Mouse (Mus musculus) lung, postnatal 0 days (tissue): ENCODE data around the gene Tmem200a. TPM values are rescaled to one million over a fixed set of nuclear protein-coding genes. Genes with fewer than 3 reads are reported as not detected.

Source experiments
- ATAC-seq: fragments of 200-750 bp; cut with Nextera tagmentation; 2 replicates; pipeline ENCODE4 v1.8.0; 2017; ENCODE audit warnings: moderate library complexity
- DNase-seq: peaks from one replicate; pipeline ENCODE4 v3.0.0-alpha.2; 2016; ENCODE audit warnings: low spot score
- H3K27ac ChIP-seq: fragments of 300-500 bp; sonication (generic); 2 replicates; pipeline ENCODE4 v1.5.1; 2014; ENCODE audit warnings: antibody characterized with exemption, mild to moderate bottlenecking, low read length, mixed read lengths
- H3K27me3 ChIP-seq: fragments of 300-500 bp; sonication (generic); replicated peaks from 2 replicates; pipeline ENCODE4 v1.6.1; 2014; ENCODE audit warnings: low read length, mixed read lengths; ENCODE audit not compliant: insufficient read depth
- H3K36me3 ChIP-seq: fragments of 300-500 bp; sonication (generic); 2 replicates; pipeline ENCODE4 v1.6.1; 2014; ENCODE audit warnings: low read length, mixed read lengths; ENCODE audit not compliant: insufficient read depth
- H3K4me1 ChIP-seq: fragments of 300-500 bp; sonication (generic); 2 replicates; pipeline ENCODE4 v1.6.1; 2014; ENCODE audit warnings: antibody characterized with exemption, low read depth, low read length, mixed read lengths; ENCODE audit not compliant: insufficient read depth
- H3K4me2 ChIP-seq: fragments of 300-500 bp; sonication (generic); replicated peaks from 2 replicates; pipeline ENCODE4 v1.6.1; 2014; ENCODE audit warnings: low read depth, mild to moderate bottlenecking, low read length, moderate library complexity, mixed read lengths
- H3K4me3 ChIP-seq: fragments of 300-500 bp; sonication (generic); 2 replicates; pipeline ENCODE4 v1.5.1; 2014; ENCODE audit warnings: low read depth, low read length
- H3K9ac ChIP-seq: fragments of 300-500 bp; sonication (generic); replicated peaks from 2 replicates; pipeline ENCODE4 v1.6.1; 2014; ENCODE audit warnings: low read depth, mild to moderate bottlenecking
- H3K9me3 ChIP-seq: fragments of 300-500 bp; sonication (generic); 2 replicates; pipeline ENCODE4 v1.6.1; 2016; ENCODE audit warnings: low read length, mixed read lengths
- CTCF ChIP-seq: IDR thresholded peaks from 2 replicates; pipeline ENCODE4 v1.5.1; 2016; ENCODE audit warnings: antibody characterized with exemption, mild to moderate bottlenecking
- EP300 ChIP-seq: IDR thresholded peaks from 2 replicates; pipeline ENCODE4 v1.6.1; 2016; ENCODE audit warnings: antibody characterized with exemption, mild to moderate bottlenecking, control low read depth
- WGBS: fragments of 180-500 bp; shearing (Covaris S2); extraction: QIAGEN DNeasy Blood & Tissue Kit; methylation state at CpG from one replicate; pipeline ENCODE4 v1.1.7; 2014; 5-methylcytosine and 5-hydroxymethylcytosine counted together
- polyA plus RNA-seq: library from polyadenylated mRNA; unstranded; fragments of >200 nt; fragmentation: Nextera tagmentation; extraction: Ambion mirVana; gene quantifications from 2 replicates; pipeline ENCODE4 v1.2.1, GENCODE M21; 2015

The Tmem200a gene
- polyA plus RNA-seq, 1 experiment from 2014 or later: 2.9 TPM

GRCm38 (mm10) chr10:25999291-25999930, 79.4 kb downstream of the Tmem200a start:
- no peak overlapping the region for H3K27ac ChIP-seq
- no peak overlapping the region for H3K4me3 ChIP-seq
- no peaks in the 10 kb centered on the region for H3K4me1 ChIP-seq
- no peaks in the 10 kb centered on the region for H3K9me3 ChIP-seq
- no peaks in the 10 kb centered on the region for H3K27me3 ChIP-seq
- no peak for ATAC-seq
- TF ChIP-seq CTCF (no peak), EP300 (no peak)
- H3K36me3 ChIP-seq: no peaks in the 10 kb centered on the region
- DNase-seq: no peak
- 83% methylated on average over 5 of the region's 5 CpGs for WGBS
- no peak overlapping the region for H3K9ac ChIP-seq
- no peak overlapping the region for H3K4me2 ChIP-seq

- H3K4me2 ChIP-seq: no peak overlapping the region
- no peaks in the 10 kb centered on the region for H3K36me3 ChIP-seq
- H3K27ac ChIP-seq: no peak overlapping the region
- H3K9ac ChIP-seq: no peak overlapping the region
- no peaks in the 10 kb centered on the region for H3K27me3 ChIP-seq
- no peaks in the 10 kb centered on the region for H3K4me1 ChIP-seq
- H3K9me3 ChIP-seq: no peaks in the 10 kb centered on the region
- 74% methylated on average over 2 of the region's 2 CpGs for WGBS
- no peak for ATAC-seq
- no peak for DNase-seq
- TF ChIP-seq EP300: no peak
- no peak for TF ChIP-seq CTCF
- no peak overlapping the region for H3K4me3 ChIP-seq
Observed at GRCm38 (mm10) chr10:25984056-25984455, 94.8 kb downstream of the Tmem200a start.

DNA sequence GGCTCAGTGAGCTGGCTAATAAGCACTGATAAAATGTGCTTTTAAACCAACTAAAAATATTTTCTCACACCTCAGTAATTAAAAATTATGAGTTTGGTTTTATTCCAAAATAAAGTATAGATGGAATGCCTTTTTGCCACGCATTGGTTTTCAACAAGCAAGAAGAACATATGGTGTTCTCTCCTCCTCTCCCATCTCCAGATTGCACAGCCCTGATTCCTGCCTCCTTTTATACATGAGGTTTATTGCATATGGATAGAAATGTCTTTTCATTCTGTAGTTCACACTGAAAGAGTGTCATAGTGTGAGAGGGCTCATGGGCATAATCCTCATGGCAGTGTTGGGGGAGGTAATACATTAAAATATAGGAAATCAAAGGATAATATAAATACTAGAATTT, 96.2 kb downstream of the Tmem200a start:
- Histone ChIP-seq H3K4me1 (no peaks in the 10 kb centered on the region), H3K9ac (no peak overlapping the region), H3K4me2 (no peak overlapping the region), H3K27ac (no peak overlapping the region), H3K4me3 (no peak overlapping the region), H3K27me3 (no peaks in the 10 kb centered on the region), H3K9me3 (no peaks in the 10 kb centered on the region), H3K36me3 (no peaks in the 10 kb centered on the region)
- ATAC-seq (no peak), DNase-seq (no peak)
- WGBS: 56% methylated on average over 1 of the region's 1 CpGs
- TF ChIP-seq CTCF (no peak), EP300 (no peak)

- no peak overlapping the region for H3K4me2 ChIP-seq
- no peaks in the 10 kb centered on the region for H3K27me3 ChIP-seq
- H3K4me1 ChIP-seq: no peaks in the 10 kb centered on the region
- ATAC-seq: no peak
- H3K9me3 ChIP-seq: no peaks in the 10 kb centered on the region
- H3K36me3 ChIP-seq: no peaks in the 10 kb centered on the region
- WGBS: 17% methylated on average over 4 of the region's 4 CpGs
- no peak overlapping the region for H3K27ac ChIP-seq
- no peak overlapping the region for H3K9ac ChIP-seq
- no peak for TF ChIP-seq EP300
- no peak for TF ChIP-seq CTCF
- no peak for DNase-seq
- H3K4me3 ChIP-seq: no peak overlapping the region
Observed at GRCm38 (mm10) chr10:25962863-25963262, 116.0 kb downstream of the Tmem200a start.

DNA sequence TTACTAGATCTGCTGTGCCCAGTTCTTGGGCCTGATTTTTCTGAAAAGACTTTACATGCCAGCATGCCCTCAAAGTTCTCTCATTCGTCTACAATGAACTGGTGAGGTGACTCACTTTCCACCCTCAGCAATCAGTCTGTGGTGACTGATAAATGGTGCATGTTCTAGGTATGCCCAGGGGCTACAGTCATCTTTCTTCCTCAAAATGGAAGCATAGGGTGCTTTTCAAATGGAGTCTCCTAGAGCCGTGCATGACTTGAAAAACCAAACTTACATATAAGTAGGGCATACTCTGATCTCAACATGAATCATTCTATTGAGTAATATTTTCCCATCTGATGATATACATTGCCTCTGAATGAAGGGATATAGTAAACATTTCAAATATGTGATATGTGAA, 117.8 kb downstream of the Tmem200a start:
- H3K4me3 ChIP-seq: no peak overlapping the region
- H3K4me2 ChIP-seq: no peak overlapping the region
- WGBS: 73% methylated on average over 2 of the region's 2 CpGs
- H3K9ac ChIP-seq: no peak overlapping the region
- no peak for DNase-seq
- no peaks in the 10 kb centered on the region for H3K9me3 ChIP-seq
- no peaks in the 10 kb centered on the region for H3K36me3 ChIP-seq
- H3K4me1 ChIP-seq: no peaks in the 10 kb centered on the region
- H3K27me3 ChIP-seq: no peaks in the 10 kb centered on the region
- no peak for TF ChIP-seq EP300
- TF ChIP-seq CTCF: no peak
- ATAC-seq: no peak
- no peak overlapping the region for H3K27ac ChIP-seq

DNA sequence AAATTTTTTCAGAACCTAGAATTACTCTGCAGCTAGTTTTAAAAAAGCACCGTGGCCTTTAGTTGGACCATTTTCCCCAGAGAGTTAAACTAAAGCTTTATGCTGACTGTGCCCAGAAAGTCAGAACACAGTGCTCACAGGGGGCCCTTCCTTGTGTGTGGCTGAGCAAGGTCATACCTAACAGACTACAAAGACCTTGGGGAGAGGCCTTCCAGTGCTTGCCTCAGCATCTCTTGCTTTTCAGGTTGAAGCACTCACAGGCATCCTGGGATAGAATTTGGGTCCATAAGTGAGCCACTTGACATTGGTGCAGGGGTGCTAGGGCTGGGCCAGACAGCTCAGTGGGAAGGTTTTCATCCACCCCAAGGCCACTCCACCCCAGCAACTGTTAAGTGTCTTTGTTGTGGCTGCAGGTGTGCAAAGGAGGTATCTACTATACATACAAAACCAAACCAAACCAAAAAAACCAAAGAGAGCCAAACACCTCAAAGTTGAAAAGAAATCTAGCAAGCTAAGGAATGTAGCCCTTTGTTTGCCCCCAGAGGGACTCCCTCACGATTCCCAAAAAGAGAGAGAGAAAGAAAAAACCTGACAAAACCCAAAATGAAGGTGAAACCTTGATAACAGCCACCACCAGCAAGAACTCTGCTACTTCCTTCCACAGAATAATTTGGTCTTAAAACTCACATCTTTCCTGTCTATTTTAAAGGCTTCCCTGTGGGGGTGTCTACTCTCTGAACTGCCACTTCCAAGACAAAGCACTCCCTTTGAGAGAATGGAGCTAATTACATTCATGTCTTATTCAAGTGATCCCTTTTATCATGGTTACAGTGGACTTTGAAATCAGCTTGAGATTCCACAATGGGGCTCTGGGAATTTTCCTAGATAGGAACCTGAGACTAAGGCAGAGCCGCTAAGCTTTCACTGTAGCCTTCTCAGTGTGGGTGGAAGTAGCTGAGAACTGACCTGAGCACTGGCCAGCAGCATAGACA, 119.8 kb downstream of the Tmem200a start:
- Histone ChIP-seq H3K4me1 (no peaks in the 10 kb centered on the region), H3K4me2 (no peak overlapping the region), H3K27ac (no peak overlapping the region), H3K27me3 (no peaks in the 10 kb centered on the region), H3K36me3 (no peaks in the 10 kb centered on the region), H3K4me3 (no peak overlapping the region), H3K9ac (no peak overlapping the region), H3K9me3 (no peaks in the 10 kb centered on the region)
- DNase-seq (no peak), ATAC-seq (no peak)
- TF ChIP-seq CTCF (no peak), EP300 (no peak)
- 54% methylated on average over 3 of the region's 3 CpGs for WGBS
